Mouse (Mus musculus): ENCODE results near the gene 1110051M20Rik. TPM values are rescaled to one million over a fixed set of nuclear protein-coding genes. Genes with fewer than 3 reads are reported as not detected.

The 1110051M20Rik gene
- 4.0 and 6.3 TPM in 2 replicates for polyA plus RNA-seq (2012; ENCODE audit: low replicate concordance)

GRCm38 (mm10) chr2:91444286-91444892, at the start of gene 1110051M20Rik:
Gene 1110051M20Rik, minus strand, starts transcription at chr2:91444704.

GRCm38 (mm10) chr2:91457259-91457655, 12.8 kb upstream of the 1110051M20Rik start, which contains the start of gene Lrp4:
Gene Lrp4, plus strand, starts transcription at chr2:91457511.

DNA sequence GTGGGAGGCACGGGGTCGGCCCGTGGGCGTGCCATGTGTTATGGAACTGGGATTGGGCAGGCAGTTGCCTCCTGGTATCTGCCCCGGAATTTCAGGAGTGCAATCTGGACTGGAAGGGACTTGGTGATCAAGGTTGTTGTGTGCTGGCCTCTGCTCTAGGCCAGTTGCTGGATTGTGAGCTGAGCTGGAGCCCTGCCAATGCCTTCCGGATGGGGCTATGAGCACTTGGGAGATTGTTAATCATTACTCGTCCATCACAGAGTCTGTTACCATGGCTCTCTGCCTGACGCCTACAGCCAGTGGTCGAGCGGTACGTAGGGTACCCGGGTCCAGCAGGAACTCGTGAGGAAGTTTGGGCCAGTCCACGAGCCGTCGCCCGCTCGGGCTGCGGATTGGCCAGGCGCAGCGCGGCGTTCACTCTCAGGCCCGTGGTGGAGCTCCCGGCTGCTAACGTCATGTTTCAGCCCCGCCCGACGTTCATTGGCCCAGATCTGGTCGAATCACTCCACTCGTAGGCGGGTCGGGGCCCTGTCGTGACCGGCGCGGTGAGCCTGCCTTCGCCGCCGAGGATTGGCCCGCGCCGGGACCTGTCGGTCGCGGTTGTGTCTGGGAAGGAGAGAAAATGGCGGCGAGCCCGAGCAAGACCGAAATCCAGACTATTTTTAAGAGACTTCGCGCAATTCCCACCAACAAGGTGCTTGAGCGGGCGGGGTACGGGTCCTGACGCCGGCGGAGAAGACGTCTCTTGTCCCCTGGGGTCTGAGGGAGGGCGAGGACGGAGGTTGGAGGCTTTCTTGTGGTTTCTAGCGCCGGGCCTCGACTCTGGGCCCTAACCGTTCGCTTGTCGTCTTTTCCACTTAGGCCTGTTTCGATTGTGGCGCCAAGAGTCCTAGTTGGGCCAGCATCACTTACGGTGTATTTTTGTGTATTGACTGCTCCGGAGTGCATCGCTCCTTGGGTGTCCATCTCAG, 179.5 kb downstream of the 1110051M20Rik start, which contains the start of gene Arfgap2:
Gene Arfgap2 (plus strand): TSS at position 264 of the 971 bp plus-strand sequence.

DNA sequence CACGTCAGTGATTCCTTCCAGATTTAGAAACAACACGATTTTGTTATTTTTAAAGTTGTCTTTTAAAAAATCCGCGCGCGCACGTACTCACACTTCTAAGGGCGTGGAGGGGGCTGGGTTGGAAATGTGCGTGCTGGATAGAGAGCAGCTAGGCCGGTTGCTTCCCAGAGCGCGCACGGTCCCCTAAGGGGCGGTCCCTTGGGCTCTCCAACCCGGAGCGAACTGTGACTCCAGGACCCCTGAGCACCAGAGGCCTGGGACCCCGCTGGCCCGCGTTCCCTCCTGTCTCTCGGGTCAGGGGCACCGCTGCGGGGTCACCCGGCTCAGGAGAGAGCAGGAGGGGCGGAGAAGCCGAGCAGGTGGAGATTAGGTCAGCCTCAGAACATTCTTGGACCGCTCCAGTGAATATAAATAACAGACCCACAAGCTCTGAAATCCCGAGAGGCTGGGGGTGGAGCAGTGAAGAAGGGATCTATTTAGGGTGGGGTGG, 188.8 kb downstream of the 1110051M20Rik start, which contains the start of gene Pacsin3:
Gene Pacsin3 (plus strand): TSS at position 294 of the 490 bp plus-strand sequence.

GRCm38 (mm10) chr2:91236601-91237510, 207.6 kb downstream of the 1110051M20Rik start, which contains the start of gene Ddb2:
Gene Ddb2, minus strand, starts transcription at chr2:91236982.

Other genes starting within 250 kb of the 1110051M20Rik start
- gene Nr1h3, start 241.9 kb downstream of the 1110051M20Rik start, polyA plus RNA-seq (2012; ENCODE audit: low replicate concordance): 13.1 and 25.5 TPM in 2 replicates
- gene Acp2, start 241.8 kb downstream of the 1110051M20Rik start, polyA plus RNA-seq (2012; ENCODE audit: low replicate concordance): 5.7 and 18.6 TPM in 2 replicates
- gene Ddb2, start 207.7 kb downstream of the 1110051M20Rik start, polyA plus RNA-seq (2012; ENCODE audit: low replicate concordance): 3.3 and 5.3 TPM in 2 replicates
- gene Pacsin3, start 188.8 kb downstream of the 1110051M20Rik start, polyA plus RNA-seq (2012; ENCODE audit: low replicate concordance): 0.75 and 1.3 TPM in 2 replicates
- 9.9 and 33.5 TPM in 2 replicates for gene Arfgap2, start 179.7 kb downstream of the 1110051M20Rik start, polyA plus RNA-seq (2012; ENCODE audit: low replicate concordance)
- 0.35 and 1.3 TPM in 2 replicates for gene Lrp4, start 12.8 kb upstream of the 1110051M20Rik start, polyA plus RNA-seq (2012; ENCODE audit: low replicate concordance)
- 1.5 and 1.9 TPM in 2 replicates for gene Ckap5, start 82.1 kb upstream of the 1110051M20Rik start, polyA plus RNA-seq (2012; ENCODE audit: low replicate concordance)
- gene F2, start 191.7 kb upstream of the 1110051M20Rik start, polyA plus RNA-seq (2012; ENCODE audit: low replicate concordance): not detected in 2 replicates
- 20.3 and 26.5 TPM in 2 replicates for gene Zfp408, start 205.1 kb upstream of the 1110051M20Rik start, polyA plus RNA-seq (2012; ENCODE audit: low replicate concordance)
- 25.9 and 56.3 TPM in 2 replicates for gene Arhgap1, start 205.2 kb upstream of the 1110051M20Rik start, polyA plus RNA-seq (2012; ENCODE audit: low replicate concordance)